Mouse (Mus musculus) midbrain, embryonic 15.5 days (tissue): ENCODE data around the gene Gm17324. TPM values are rescaled to one million over a fixed set of nuclear protein-coding genes. Genes with fewer than 3 reads are reported as not detected.

ENCODE experiments used
- ATAC-seq: fragments of 200-750 bp; cut with Nextera tagmentation; replicated peaks from 2 replicates; pipeline ENCODE4 v1.8.0; 2017; ENCODE audit warnings: moderate TSS enrichment
- H3K27ac ChIP-seq: fragments of 300-500 bp; sonication (generic); 2 replicates; pipeline ENCODE4 v1.5.1; 2015; ENCODE audit warnings: mild to moderate bottlenecking, inconsistent platforms
- H3K27me3 ChIP-seq: fragments of 300-500 bp; sonication (generic); replicated peaks from 2 replicates; pipeline ENCODE4 v1.6.1; 2015; ENCODE audit warnings: inconsistent platforms
- H3K36me3 ChIP-seq: fragments of 300-500 bp; sonication (generic); replicated peaks from 2 replicates; pipeline ENCODE4 v1.6.1; 2015; ENCODE audit warnings: inconsistent platforms
- H3K4me1 ChIP-seq: fragments of 300-500 bp; sonication (generic); 2 replicates; pipeline ENCODE4 v1.6.1; 2015; ENCODE audit warnings: inconsistent platforms
- H3K4me2 ChIP-seq: fragments of 300-500 bp; sonication (generic); 2 replicates; pipeline ENCODE4 v1.6.1; 2015; ENCODE audit warnings: inconsistent platforms, mild to moderate bottlenecking, moderate library complexity
- H3K4me3 ChIP-seq: fragments of 300-500 bp; sonication (generic); 2 replicates; pipeline ENCODE4 v1.5.1; 2015; ENCODE audit warnings: mild to moderate bottlenecking, inconsistent platforms
- H3K9ac ChIP-seq: fragments of 300-500 bp; sonication (generic); 2 replicates; pipeline ENCODE4 v1.6.1; 2015; ENCODE audit warnings: mild to moderate bottlenecking, inconsistent platforms
- H3K9me3 ChIP-seq: fragments of 300-500 bp; sonication (generic); 2 replicates; pipeline ENCODE4 v1.6.1; 2016; ENCODE audit warnings: inconsistent platforms
- WGBS: fragments of 180-500 bp; shearing (Covaris S2); methylation state at CpG from one replicate; pipeline ENCODE4 v1.1.7; 2015; ENCODE audit warnings: mixed read lengths; 5-methylcytosine and 5-hydroxymethylcytosine counted together
- polyA plus RNA-seq: library from polyadenylated mRNA; unstranded; fragments of >200 nt; fragmentation: Nextera tagmentation; extraction: Ambion mirVana; gene quantifications from 2 replicates; pipeline ENCODE4 v1.2.1, GENCODE M21; 2015

The Gm17324 gene
- polyA plus RNA-seq, 1 experiment from 2014 or later, result 2.2 TPM

GRCm38 (mm10) chr9:78451382-78451781 lies 2.8 kb upstream of the Gm17324 start:
- no peak overlapping the region for H3K4me3 ChIP-seq
- ATAC-seq, result no peak
- peaks cover 25% of the 10 kb centered on the region for H3K36me3 ChIP-seq
- H3K27ac ChIP-seq, result no peak overlapping the region
- peaks cover 14% of the 10 kb centered on the region for H3K4me1 ChIP-seq
- no peak overlapping the region for H3K4me2 ChIP-seq
- 83% methylated on average over 4 of the region's 4 CpGs for WGBS
- H3K9me3 ChIP-seq, result no peaks in the 10 kb centered on the region
- H3K27me3 ChIP-seq, result 0 out of 2 replicates have a peak, but pooled peaks cover 3% of the 10 kb centered on the region
- no peak overlapping the region for H3K9ac ChIP-seq

DNA sequence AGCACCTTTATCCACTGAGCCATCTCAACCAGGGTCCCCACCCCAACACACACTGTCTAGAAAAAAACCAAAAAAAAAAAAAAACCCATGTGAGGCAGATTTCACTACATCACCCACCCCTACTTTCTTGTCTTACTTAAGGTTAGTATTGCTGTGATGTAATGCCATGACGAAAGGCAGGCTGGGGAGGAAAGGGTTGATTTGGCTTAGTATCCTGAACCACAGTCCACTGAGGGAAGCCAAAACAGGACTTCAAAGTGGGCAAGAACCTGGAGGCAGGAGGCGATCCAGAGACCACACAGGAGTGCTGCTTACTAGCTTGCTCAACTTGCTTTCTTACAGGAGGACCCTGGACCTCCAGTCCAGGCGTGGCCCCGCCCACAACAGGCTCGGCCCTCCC lies 1.8 kb upstream of the Gm17324 start:
- peaks cover 25% of the 10 kb centered on the region for H3K36me3 ChIP-seq
- peaks cover 12% of the 10 kb centered on the region for H3K27me3 ChIP-seq
- H3K27ac ChIP-seq, result no peak overlapping the region
- no peak overlapping the region for H3K4me3 ChIP-seq
- peaks cover 14% of the 10 kb centered on the region for H3K4me1 ChIP-seq
- H3K9ac ChIP-seq, result no peak overlapping the region
- no peak for ATAC-seq
- no peaks in the 10 kb centered on the region for H3K9me3 ChIP-seq
- 84% methylated on average over 5 of the region's 5 CpGs for WGBS
- no peak overlapping the region for H3K4me2 ChIP-seq

GRCm38 (mm10) chr9:78447606-78447972 lies 997 bp downstream of the Gm17324 start:
- Histone ChIP-seq H3K4me1 (peaks cover 21% of the 10 kb centered on the region), H3K4me2 (peak overlapping the region; percentile 63), H3K9ac (peak overlapping the region; percentile 84), H3K36me3 (peaks cover 9% of the 10 kb centered on the region), H3K4me3 (peak overlapping the region; percentile 84), H3K27me3 (peaks cover 37% of the 10 kb centered on the region), H3K9me3 (no peaks in the 10 kb centered on the region), H3K27ac (peak overlapping the region; percentile 94)
- ATAC-seq, result peak; percentile 51
- WGBS, result 32% methylated on average over 9 of the region's 9 CpGs

DNA sequence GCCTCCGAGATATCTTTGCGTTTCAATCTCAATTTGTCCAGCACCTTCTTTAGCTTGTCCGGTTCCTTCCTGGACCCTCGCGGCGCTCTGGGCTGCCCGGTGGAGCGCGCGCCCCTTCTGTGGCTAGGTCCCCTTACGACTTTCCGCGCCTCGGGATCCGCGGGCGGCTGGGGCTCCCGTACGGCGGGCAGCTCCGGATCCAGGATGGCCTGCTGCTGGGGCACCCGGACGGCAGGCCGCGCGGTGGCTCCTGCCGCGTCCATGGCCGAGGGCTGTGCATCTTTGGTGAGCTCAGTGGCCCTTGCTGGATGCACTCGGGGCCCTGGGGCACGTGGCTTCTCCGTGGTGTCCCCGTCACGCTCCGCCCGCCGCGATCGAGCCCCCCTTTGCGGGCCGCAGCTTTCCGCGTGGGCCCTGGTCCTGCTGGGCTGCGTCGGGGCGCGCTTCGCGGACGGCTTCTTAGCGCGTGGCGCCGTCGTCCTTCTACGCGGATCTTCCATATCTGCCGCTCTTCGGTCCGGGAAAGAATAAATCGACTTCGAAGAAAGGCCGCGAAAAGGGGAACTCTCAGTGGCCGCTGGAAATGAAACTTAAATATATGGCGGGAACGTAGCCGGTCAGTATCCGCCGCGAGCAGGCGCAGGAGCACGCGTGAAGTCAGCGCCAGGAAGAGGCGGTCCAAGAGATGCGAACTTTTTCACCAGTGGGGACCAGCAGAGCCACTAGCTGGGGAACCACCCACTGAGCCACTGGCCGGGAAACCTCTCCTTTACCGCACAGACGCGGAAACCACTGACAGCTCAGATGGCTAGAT lies 5.8 kb downstream of the Gm17324 start, which contains the start of gene Cgas:
Gene Cgas, minus strand, starts transcription at position 659 of the 814 bp plus-strand sequence.
- WGBS, result 1% methylated on average over 81 of the region's 81 CpGs
- H3K9ac ChIP-seq, result peak within 1 kb of the TSS; percentile 25

GRCm38 (mm10) chr9:78442237-78442578 lies 6.4 kb downstream of the Gm17324 start:
- no peak overlapping the region for H3K27ac ChIP-seq
- no peaks in the 10 kb centered on the region for H3K36me3 ChIP-seq
- peak overlapping the region; percentile 65 for H3K4me2 ChIP-seq
- peaks cover 10% of the 10 kb centered on the region for H3K4me1 ChIP-seq
- ATAC-seq, result peak; percentile 59
- peaks cover 67% of the 10 kb centered on the region for H3K27me3 ChIP-seq
- no peaks in the 10 kb centered on the region for H3K9me3 ChIP-seq
- H3K4me3 ChIP-seq, result peak overlapping the region; percentile 42
- WGBS, result 6% methylated on average over 9 of the region's 9 CpGs
- H3K9ac ChIP-seq, result peak overlapping the region; percentile 25; the same call in 1 of the 2 replicates

More for the DNA sequence above, 5.8 kb downstream of the Gm17324 start, which contains the start of gene Cgas:
- Histone ChIP-seq H3K9me3 (no peaks in the 10 kb centered on the region), H3K4me2 (peak within 1 kb of the TSS; percentile 65), H3K27ac (no peak within 1 kb of the TSS), H3K4me3 (peak within 1 kb of the TSS; percentile 42), H3K36me3 (no peaks in the 10 kb centered on the region), H3K27me3 (peaks cover 67% of the 10 kb centered on the region), H3K4me1 (peaks cover 14% of the 10 kb centered on the region)
- ATAC-seq, result peak; percentile 60

- Histone ChIP-seq H3K9ac (no peak overlapping the region), H3K27me3 (peaks cover 49% of the 10 kb centered on the region), H3K4me3 (no peak overlapping the region), H3K36me3 (no peaks in the 10 kb centered on the region), H3K4me1 (peaks cover 10% of the 10 kb centered on the region), H3K9me3 (no peaks in the 10 kb centered on the region), H3K4me2 (no peak overlapping the region), H3K27ac (no peak overlapping the region)
- no peak for ATAC-seq
- WGBS, result 71% methylated on average over 5 of the region's 5 CpGs
Measured at GRCm38 (mm10) chr9:78439426-78439825, 9.2 kb downstream of the Gm17324 start.

- Histone ChIP-seq H3K9me3 (no peaks in the 10 kb centered on the region), H3K27me3 (no peaks in the 10 kb centered on the region), H3K4me1 (no peaks in the 10 kb centered on the region), H3K36me3 (no peaks in the 10 kb centered on the region), H3K4me3 (no peak overlapping the region), H3K9ac (no peak overlapping the region), H3K4me2 (no peak overlapping the region), H3K27ac (no peak overlapping the region)
- ATAC-seq, result no peak
- 90% methylated on average over 5 of the region's 5 CpGs for WGBS
Measured at GRCm38 (mm10) chr9:78432471-78432870, 16.1 kb downstream of the Gm17324 start.

GRCm38 (mm10) chr9:78430486-78430885 lies 18.1 kb downstream of the Gm17324 start:
- H3K9me3 ChIP-seq, result no peaks in the 10 kb centered on the region
- H3K27me3 ChIP-seq, result no peaks in the 10 kb centered on the region
- no peak overlapping the region for H3K9ac ChIP-seq
- 80% methylated on average over 6 of the region's 6 CpGs for WGBS
- no peak overlapping the region for H3K4me3 ChIP-seq
- H3K36me3 ChIP-seq, result no peaks in the 10 kb centered on the region
- H3K4me1 ChIP-seq, result no peaks in the 10 kb centered on the region
- no peak overlapping the region for H3K4me2 ChIP-seq
- no peak overlapping the region for H3K27ac ChIP-seq
- ATAC-seq, result no peak

GRCm38 (mm10) chr9:78429551-78429950 lies 19.0 kb downstream of the Gm17324 start:
- WGBS, result 64% methylated on average over 2 of the region's 2 CpGs
- Histone ChIP-seq H3K4me3 (no peak overlapping the region), H3K27me3 (no peaks in the 10 kb centered on the region), H3K9ac (no peak overlapping the region), H3K9me3 (no peaks in the 10 kb centered on the region), H3K27ac (no peak overlapping the region), H3K4me1 (no peaks in the 10 kb centered on the region), H3K36me3 (no peaks in the 10 kb centered on the region), H3K4me2 (no peak overlapping the region)
- no peak for ATAC-seq

- 86% methylated on average over 4 of the region's 4 CpGs for WGBS
- Histone ChIP-seq H3K27me3 (no peaks in the 10 kb centered on the region), H3K9me3 (no peaks in the 10 kb centered on the region), H3K9ac (no peak overlapping the region), H3K36me3 (no peaks in the 10 kb centered on the region), H3K4me2 (no peak overlapping the region), H3K4me1 (no peaks in the 10 kb centered on the region), H3K27ac (no peak overlapping the region), H3K4me3 (no peak overlapping the region)
- no peak for ATAC-seq
Measured at GRCm38 (mm10) chr9:78428870-78429432, 19.6 kb downstream of the Gm17324 start.

DNA sequence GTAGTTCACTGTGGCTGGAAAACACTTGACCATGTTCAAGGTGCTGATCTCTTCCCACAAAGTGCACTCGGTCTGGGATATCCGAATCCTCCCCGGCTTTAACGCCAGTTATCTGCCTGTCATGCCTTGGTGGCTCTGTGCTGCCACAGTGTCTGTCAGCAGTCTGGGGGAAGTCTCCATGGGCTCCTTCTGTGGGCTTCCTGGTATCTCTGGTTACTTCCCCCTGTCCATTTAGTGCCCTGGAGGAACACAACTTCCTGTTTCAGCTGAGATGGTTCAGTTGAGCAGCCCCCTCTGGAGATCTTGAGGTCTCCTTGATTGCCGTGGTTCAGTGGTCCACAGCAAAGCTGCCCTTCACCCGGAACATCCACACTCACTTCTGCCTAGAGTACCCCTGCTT lies 20.4 kb downstream of the Gm17324 start:
- WGBS, result 85% methylated on average over 6 of the region's 6 CpGs
- H3K9me3 ChIP-seq, result no peaks in the 10 kb centered on the region
- no peak for ATAC-seq
- H3K36me3 ChIP-seq, result no peaks in the 10 kb centered on the region
- H3K9ac ChIP-seq, result no peak overlapping the region
- no peaks in the 10 kb centered on the region for H3K4me1 ChIP-seq
- no peak overlapping the region for H3K4me2 ChIP-seq
- no peaks in the 10 kb centered on the region for H3K27me3 ChIP-seq
- no peak overlapping the region for H3K27ac ChIP-seq
- H3K4me3 ChIP-seq, result no peak overlapping the region

DNA sequence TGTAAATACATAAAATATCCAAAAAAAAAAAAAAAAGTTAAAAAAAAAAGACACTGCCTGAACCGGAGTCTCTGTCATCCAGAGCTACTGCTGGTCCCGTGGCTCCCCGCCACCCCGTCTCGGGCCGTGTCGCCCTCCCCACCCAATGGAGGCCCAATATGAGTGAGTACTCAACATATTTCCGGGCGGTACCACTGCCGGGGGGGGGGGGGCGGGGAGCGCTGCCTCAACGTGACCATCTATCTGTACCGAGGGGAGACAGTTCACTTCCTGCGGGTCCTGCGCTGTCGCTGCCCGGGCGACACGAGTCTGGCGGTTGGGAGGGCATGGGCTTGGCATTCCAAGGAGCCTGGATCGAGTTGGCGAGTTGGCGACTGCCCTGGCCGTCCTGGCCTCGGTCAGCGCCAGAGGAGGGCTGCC lies 21.2 kb downstream of the Gm17324 start:
- no peaks in the 10 kb centered on the region for H3K27me3 ChIP-seq
- peak overlapping the region; percentile 35 for H3K4me3 ChIP-seq
- peak overlapping the region; percentile 60 for H3K4me2 ChIP-seq
- no peak overlapping the region for H3K27ac ChIP-seq
- 29% methylated on average over 26 of the region's 27 CpGs for WGBS
- H3K4me1 ChIP-seq, result no peaks in the 10 kb centered on the region
- H3K9ac ChIP-seq, result no peak overlapping the region
- ATAC-seq, result peak; percentile 42; the same call in 1 of the 2 replicates
- H3K36me3 ChIP-seq, result no peaks in the 10 kb centered on the region
- H3K9me3 ChIP-seq, result no peaks in the 10 kb centered on the region

- no peaks in the 10 kb centered on the region for H3K4me1 ChIP-seq
- peaks cover 19% of the 10 kb centered on the region for H3K27me3 ChIP-seq
- H3K4me3 ChIP-seq, result no peak overlapping the region
- 93% methylated on average over 7 of the region's 7 CpGs for whole genome bisulfite sequencing
- H3K36me3 ChIP-seq, result no peaks in the 10 kb centered on the region
- no peak overlapping the region for H3K4me2 ChIP-seq
- H3K27ac ChIP-seq, result no peak overlapping the region
- H3K9me3 ChIP-seq, result no peaks in the 10 kb centered on the region
- no peak overlapping the region for H3K9ac ChIP-seq
- no peak for ATAC-seq
Measured at GRCm38 (mm10) chr9:78401596-78401995, 47.0 kb downstream of the Gm17324 start.
